Mouse (Mus musculus) myocyte (in vitro differentiated cells): ENCODE data around the gene Mfsd4a. TPM values are rescaled to one million over a fixed set of nuclear protein-coding genes. Genes with fewer than 3 reads are reported as not detected.

Experiments
- H3K27me3 ChIP-seq: one replicate; pipeline ENCODE4 v1.6.1; 2011; ENCODE audit not compliant: control insufficient read depth, insufficient read depth, insufficient read length
- H3K36me3 ChIP-seq: one replicate; pipeline ENCODE4 v1.6.1; 2011; ENCODE audit not compliant: control insufficient read depth, insufficient read depth
- H3K4me2 ChIP-seq: one replicate; pipeline ENCODE4 v1.6.1; 2011; ENCODE audit warnings: low read depth, control low read depth
- H3K4me3 ChIP-seq: one replicate; pipeline ENCODE4 v1.5.1; 2011; ENCODE audit warnings: mild to moderate bottlenecking, control low read depth, moderate library complexity
- H3K79me2 ChIP-seq: one replicate; pipeline ENCODE4 v1.6.1; 2011; ENCODE audit not compliant: control insufficient read depth, insufficient read depth
- H3ac ChIP-seq: one replicate; pipeline ENCODE4 v1.6.1; 2011; ENCODE audit not compliant: control insufficient read depth, insufficient read length
- CEBPB ChIP-seq: IDR thresholded peaks from 2 replicates; pipeline ENCODE4 v1.6.1; 2011; ENCODE audit warnings: mild to moderate bottlenecking, moderate library complexity; ENCODE audit not compliant: poor library complexity, insufficient read depth, severe bottlenecking
- E2F4 ChIP-seq: IDR thresholded peaks from one replicate; pipeline ENCODE4 v1.6.1; 2011; ENCODE audit warnings: mild to moderate bottlenecking, control low read depth, moderate library complexity; ENCODE audit not compliant: insufficient read depth
- MAX ChIP-seq: IDR thresholded peaks from one replicate; pipeline ENCODE4 v1.6.1; 2011; ENCODE audit warnings: low read depth, mild to moderate bottlenecking, control low read depth
- MYOD1 ChIP-seq, 3 experiments: IDR thresholded peaks; one replicate each; pipeline ENCODE4 v1.6.1; 2011; ENCODE audit warnings: control low read depth in 2 of 3, low read depth in 2 of 3, mild to moderate bottlenecking in 2 of 3, moderate library complexity in 1 of 3; ENCODE audit not compliant: insufficient read length in 2 of 3, control insufficient read depth in 1 of 3
- MYOG ChIP-seq, 3 experiments: IDR thresholded peaks; one replicate each; pipeline ENCODE4 v1.6.1; 2011; ENCODE audit warnings: control low read depth in 2 of 3, low read depth in 2 of 3, mild to moderate bottlenecking in 2 of 3; ENCODE audit not compliant: insufficient read length in 2 of 3, control insufficient read depth in 1 of 3, insufficient read depth in 1 of 3
- POLR2A ChIP-seq: IDR thresholded peaks from one replicate; pipeline ENCODE4 v1.6.1; 2011; ENCODE audit warnings: low read depth, mild to moderate bottlenecking, control low read depth, moderate library complexity; ENCODE audit not compliant: insufficient read length
- POLR2AphosphoS2 ChIP-seq: IDR thresholded peaks from one replicate; pipeline ENCODE4 v1.6.1; 2011; ENCODE audit warnings: low read depth, control low read depth; ENCODE audit not compliant: insufficient read length
- REST ChIP-seq: IDR thresholded peaks from one replicate; pipeline ENCODE4 v1.6.1; 2011; ENCODE audit warnings: mild to moderate bottlenecking, control low read depth, moderate library complexity; ENCODE audit not compliant: insufficient read depth, insufficient read length
- SRF ChIP-seq: IDR thresholded peaks from one replicate; pipeline ENCODE4 v1.6.1; 2011; ENCODE audit warnings: low read depth; ENCODE audit not compliant: control insufficient read depth, insufficient read length
- TCF12 ChIP-seq: IDR thresholded peaks from one replicate; pipeline ENCODE4 v1.6.1; 2011; ENCODE audit warnings: mild to moderate bottlenecking, control low read depth; ENCODE audit not compliant: poor library complexity, insufficient read depth, severe bottlenecking
- TCF3 ChIP-seq: IDR thresholded peaks from one replicate; pipeline ENCODE4 v1.6.1; 2011; ENCODE audit warnings: low read depth, control low read depth; ENCODE audit not compliant: insufficient read length
- USF1 ChIP-seq: IDR thresholded peaks from one replicate; pipeline ENCODE4 v1.6.1; 2011; ENCODE audit warnings: low read depth, mild to moderate bottlenecking, control low read depth, moderate library complexity
- polyA plus RNA-seq: library from polyadenylated mRNA; unstranded; fragments of >200 nt; fragmentation: generic; extraction: Trizol; gene quantifications from one replicate; pipeline ENCODE4 v1.2.1, GENCODE M21; 2012; ENCODE audit warnings: missing spikeins

Gene Mfsd4a
- polyA plus RNA-seq, 1 experiment: 9.6 TPM

- Histone ChIP-seq H3K4me2 (no peak overlapping the region), H3K27me3 (no peaks in the 10 kb centered on the region), H3K36me3 (peaks cover 80% of the 10 kb centered on the region), H3K79me2 (no peaks in the 10 kb centered on the region), H3K4me3 (no peak overlapping the region), H3ac (no peak overlapping the region)
- TF ChIP-seq MYOD1 (IDR thresholded peaks at IDR 0.05; ENCODE audit: control insufficient read depth in 1 of 3, insufficient read length in 2 of 3, low read depth in 2 of 3): no peak
- no peak for TF ChIP-seq SRF
- no peak for TF ChIP-seq TCF12
- no peak for TF ChIP-seq POLR2AphosphoS2
- TF ChIP-seq MAX: no peak
- no peak for TF ChIP-seq REST
- no peak for TF ChIP-seq TCF3
- no peak for TF ChIP-seq MYOG (IDR thresholded peaks at IDR 0.05; ENCODE audit: control insufficient read depth in 1 of 3, insufficient read depth in 1 of 3, insufficient read length in 2 of 3, low read depth in 2 of 3)
- no peak for TF ChIP-seq POLR2A
- TF ChIP-seq USF1: no peak
- no peak for TF ChIP-seq CEBPB
- TF ChIP-seq E2F4: no peak
Measured at GRCm38 (mm10) chr1:132022107-132022506, 45.8 kb downstream of the Mfsd4a start.

GRCm38 (mm10) chr1:132019876-132020275 is 48.0 kb downstream of the Mfsd4a start:
- H3K4me3 ChIP-seq: no peak overlapping the region
- H3ac ChIP-seq: no peak overlapping the region
- peaks cover 68% of the 10 kb centered on the region for H3K36me3 ChIP-seq
- no peak for TF ChIP-seq CEBPB
- no peak for TF ChIP-seq USF1
- TF ChIP-seq TCF3: no peak
- no peak for TF ChIP-seq MYOG (IDR thresholded peaks at IDR 0.05; ENCODE audit: control insufficient read depth in 1 of 3, insufficient read depth in 1 of 3, insufficient read length in 2 of 3, low read depth in 2 of 3)
- no peak for TF ChIP-seq TCF12
- no peak for TF ChIP-seq POLR2AphosphoS2
- no peak for TF ChIP-seq MAX
- no peak for TF ChIP-seq MYOD1 (IDR thresholded peaks at IDR 0.05; ENCODE audit: control insufficient read depth in 1 of 3, insufficient read length in 2 of 3, low read depth in 2 of 3)
- no peak for TF ChIP-seq E2F4
- no peak for TF ChIP-seq REST
- TF ChIP-seq POLR2A: no peak
- no peak for TF ChIP-seq SRF
- peaks cover 12% of the 10 kb centered on the region for H3K79me2 ChIP-seq
- no peaks in the 10 kb centered on the region for H3K27me3 ChIP-seq
- no peak overlapping the region for H3K4me2 ChIP-seq

GRCm38 (mm10) chr1:132016691-132017090 is 51.2 kb downstream of the Mfsd4a start:
- Histone ChIP-seq H3K4me3 (no peak overlapping the region), H3K36me3 (peaks cover 40% of the 10 kb centered on the region), H3K79me2 (peaks cover 43% of the 10 kb centered on the region), H3K4me2 (no peak overlapping the region), H3ac (no peak overlapping the region), H3K27me3 (no peaks in the 10 kb centered on the region)
- TF ChIP-seq POLR2A (no peak), REST (no peak), MYOD1 (IDR thresholded peaks at IDR 0.05; ENCODE audit: control insufficient read depth in 1 of 3, insufficient read length in 2 of 3, low read depth in 2 of 3) (no peak), MAX (no peak), CEBPB (no peak), SRF (no peak), TCF12 (no peak), POLR2AphosphoS2 (no peak), MYOG (IDR thresholded peaks at IDR 0.05; ENCODE audit: control insufficient read depth in 1 of 3, insufficient read depth in 1 of 3, insufficient read length in 2 of 3, low read depth in 2 of 3) (no peak)

- no peak overlapping the region for H3K4me3 ChIP-seq
- H3K4me2 ChIP-seq: no peak overlapping the region
- TF ChIP-seq MAX (no peak), TCF12 (no peak), POLR2A (no peak), REST (no peak), TCF3 (no peak), MYOD1 (IDR thresholded peaks at IDR 0.05; ENCODE audit: control insufficient read depth in 1 of 3, insufficient read length in 2 of 3, low read depth in 2 of 3) (no peak), SRF (no peak), E2F4 (no peak), USF1 (no peak), MYOG (IDR thresholded peaks at IDR 0.05; ENCODE audit: control insufficient read depth in 1 of 3, insufficient read depth in 1 of 3, insufficient read length in 2 of 3, low read depth in 2 of 3) (no peak), POLR2AphosphoS2 (no peak), CEBPB (no peak)
- H3K36me3 ChIP-seq: peaks cover 27% of the 10 kb centered on the region
- H3ac ChIP-seq: no peak overlapping the region
- no peaks in the 10 kb centered on the region for H3K27me3 ChIP-seq
- H3K79me2 ChIP-seq: peaks cover 60% of the 10 kb centered on the region
Measured at GRCm38 (mm10) chr1:132014800-132015199, 53.1 kb downstream of the Mfsd4a start.

GRCm38 (mm10) chr1:132012861-132013260 is 55.0 kb downstream of the Mfsd4a start:
- Histone ChIP-seq H3K27me3 (no peaks in the 10 kb centered on the region), H3ac (no peak overlapping the region), H3K36me3 (peaks cover 9% of the 10 kb centered on the region), H3K79me2 (peaks cover 77% of the 10 kb centered on the region), H3K4me3 (no peak overlapping the region), H3K4me2 (no peak overlapping the region)
- TF ChIP-seq TCF3 (no peak), TCF12 (no peak), POLR2A (no peak), E2F4 (no peak), SRF (no peak), POLR2AphosphoS2 (no peak), MAX (no peak), MYOD1 (IDR thresholded peaks at IDR 0.05; ENCODE audit: control insufficient read depth in 1 of 3, insufficient read length in 2 of 3, low read depth in 2 of 3) (no peak), CEBPB (no peak), REST (no peak), MYOG (IDR thresholded peaks at IDR 0.05; ENCODE audit: control insufficient read depth in 1 of 3, insufficient read depth in 1 of 3, insufficient read length in 2 of 3, low read depth in 2 of 3) (no peak), USF1 (no peak)
